Mouse (Mus musculus): Measurements from ENCODE around the gene Dek. TPM values are rescaled to one million over a fixed set of nuclear protein-coding genes. Genes with fewer than 3 reads are reported as not detected.
A peak's percentile ranks its signal among the peaks of the same experiment; 100 is the strongest.

Dek gene
- polyA plus RNA-seq, 1 experiment from 2014 or later = 286 TPM

GRCm38 (mm10) chr13:47106580-47106888, 533 bp upstream of the Dek start:
- peaks cover 25% of the 10 kb centered on the region for H3K4me1 ChIP-seq
- H3K9ac ChIP-seq = peak overlapping the region; percentile 96
- peaks cover 7% of the 10 kb centered on the region; the same call in 1 of the 2 replicates for H3K36me3 ChIP-seq
- H3K27ac ChIP-seq = peak overlapping the region; percentile 100
- ATAC-seq (replicated peaks; ENCODE audit: low FRiP score) = peak; percentile 10
- H3K4me3 ChIP-seq (replicated peaks) = peak overlapping the region; percentile 97
- peak overlapping the region; percentile 71 for H3K4me2 ChIP-seq
- WGBS = 1% methylated on average over 20 of the region's 20 CpGs
- H3K27me3 ChIP-seq = no peaks in the 10 kb centered on the region
- H3K9me3 ChIP-seq (replicated peaks) = no peaks in the 10 kb centered on the region

- Histone ChIP-seq H3K36me3 (peaks cover 20% of the 10 kb centered on the region), H3K9me3 (replicated peaks) (no peaks in the 10 kb centered on the region), H3K4me2 (peak overlapping the region; percentile 71), H3K27me3 (no peaks in the 10 kb centered on the region), H3K4me1 (peaks cover 25% of the 10 kb centered on the region), H3K27ac (peak overlapping the region; percentile 100), H3K9ac (peak overlapping the region; percentile 96), H3K4me3 (replicated peaks) (peak overlapping the region; percentile 97)
- WGBS = under 1% methylated on average over 25 of the region's 25 CpGs
- ATAC-seq (replicated peaks; ENCODE audit: low FRiP score) = no peak
Measured at GRCm38 (mm10) chr13:47104856-47105541, 1.0 kb downstream of the Dek start.

DNA sequence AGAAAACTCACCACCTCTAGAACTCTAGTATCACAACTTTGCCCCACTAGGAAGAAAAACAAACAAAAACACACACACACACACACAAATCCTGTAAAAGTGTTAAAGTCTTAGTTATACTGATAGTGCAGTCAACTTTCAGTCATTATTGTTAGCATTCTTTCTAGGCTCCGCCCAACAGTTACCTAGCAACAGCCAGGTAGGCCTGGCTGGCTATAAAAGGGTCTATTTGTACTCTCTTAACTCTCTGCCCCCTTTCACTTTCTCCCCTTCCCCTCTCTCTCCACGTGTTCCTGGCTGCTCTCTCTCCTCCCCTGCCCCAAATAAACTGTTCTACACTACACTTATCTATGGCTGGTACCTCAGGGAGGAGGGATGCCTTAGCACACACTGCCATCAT, 1.9 kb downstream of the Dek start:
- no peak for ATAC-seq (replicated peaks; ENCODE audit: low FRiP score)
- peaks cover 26% of the 10 kb centered on the region for H3K36me3 ChIP-seq
- H3K9ac ChIP-seq = peak overlapping the region; percentile 41

GRCm38 (mm10) chr13:47100587-47100986, 5.4 kb downstream of the Dek start:
- no peak overlapping the region for H3K4me3 ChIP-seq (replicated peaks)
- H3K27ac ChIP-seq = no peak overlapping the region
- 93% methylated on average over 2 of the region's 2 CpGs for WGBS
- no peak overlapping the region for H3K9ac ChIP-seq
- H3K9me3 ChIP-seq (replicated peaks) = no peaks in the 10 kb centered on the region
- peaks cover 19% of the 10 kb centered on the region for H3K4me1 ChIP-seq
- no peak overlapping the region for H3K4me2 ChIP-seq
- H3K36me3 ChIP-seq = peaks cover 56% of the 10 kb centered on the region
- ATAC-seq (replicated peaks; ENCODE audit: low FRiP score) = no peak
- no peaks in the 10 kb centered on the region for H3K27me3 ChIP-seq

More for the DNA sequence above, 1.9 kb downstream of the Dek start:
- peak overlapping the region; percentile 71 for H3K4me2 ChIP-seq
- peaks cover 25% of the 10 kb centered on the region for H3K4me1 ChIP-seq
- 18% methylated on average over 2 of the region's 2 CpGs for WGBS
- H3K27ac ChIP-seq = no peak overlapping the region
- no peaks in the 10 kb centered on the region for H3K9me3 ChIP-seq (replicated peaks)
- peak overlapping the region; percentile 97 for H3K4me3 ChIP-seq (replicated peaks)
- H3K27me3 ChIP-seq = no peaks in the 10 kb centered on the region

DNA sequence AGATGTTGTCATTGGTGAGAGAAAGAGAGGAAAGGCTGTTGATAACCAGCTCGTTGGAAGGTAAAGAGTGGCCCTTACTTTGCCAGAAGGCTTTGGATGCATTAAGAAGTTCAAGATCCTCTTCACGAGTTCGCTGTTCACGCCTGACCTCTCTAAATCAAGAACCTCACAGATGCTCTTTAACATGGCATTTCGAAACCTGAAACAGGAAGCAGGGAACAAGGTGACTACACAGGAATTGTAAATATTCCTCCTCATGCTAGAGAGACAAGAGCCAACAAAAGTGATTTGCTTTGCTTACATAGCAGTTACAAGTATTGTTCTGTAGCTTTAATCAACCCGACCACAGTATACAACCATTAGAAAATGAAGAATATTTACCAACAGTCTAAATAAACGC, 6.7 kb downstream of the Dek start:
- 43% methylated on average over 7 of the region's 7 CpGs for WGBS
- H3K36me3 ChIP-seq = peaks cover 68% of the 10 kb centered on the region

GRCm38 (mm10) chr13:47096591-47096990, 9.4 kb downstream of the Dek start:
- 82% methylated on average over 2 of the region's 2 CpGs for WGBS
- H3K4me3 ChIP-seq (replicated peaks) = no peak overlapping the region
- no peak overlapping the region for H3K9ac ChIP-seq
- no peaks in the 10 kb centered on the region for H3K27me3 ChIP-seq
- no peak overlapping the region for H3K4me2 ChIP-seq
- no peak for ATAC-seq (replicated peaks; ENCODE audit: low FRiP score)
- H3K36me3 ChIP-seq = peaks cover 81% of the 10 kb centered on the region
- H3K27ac ChIP-seq = no peak overlapping the region
- no peaks in the 10 kb centered on the region for H3K9me3 ChIP-seq (replicated peaks)
- H3K4me1 ChIP-seq = no peaks in the 10 kb centered on the region

More for the DNA sequence above, 6.7 kb downstream of the Dek start:
- no peak overlapping the region for H3K27ac ChIP-seq
- no peaks in the 10 kb centered on the region for H3K27me3 ChIP-seq
- no peak overlapping the region for H3K4me2 ChIP-seq
- ATAC-seq (replicated peaks; ENCODE audit: low FRiP score) = no peak
- H3K9ac ChIP-seq = no peak overlapping the region
- H3K9me3 ChIP-seq (replicated peaks) = no peaks in the 10 kb centered on the region
- H3K4me3 ChIP-seq (replicated peaks) = no peak overlapping the region
- H3K4me1 ChIP-seq = peaks cover 15% of the 10 kb centered on the region

DNA sequence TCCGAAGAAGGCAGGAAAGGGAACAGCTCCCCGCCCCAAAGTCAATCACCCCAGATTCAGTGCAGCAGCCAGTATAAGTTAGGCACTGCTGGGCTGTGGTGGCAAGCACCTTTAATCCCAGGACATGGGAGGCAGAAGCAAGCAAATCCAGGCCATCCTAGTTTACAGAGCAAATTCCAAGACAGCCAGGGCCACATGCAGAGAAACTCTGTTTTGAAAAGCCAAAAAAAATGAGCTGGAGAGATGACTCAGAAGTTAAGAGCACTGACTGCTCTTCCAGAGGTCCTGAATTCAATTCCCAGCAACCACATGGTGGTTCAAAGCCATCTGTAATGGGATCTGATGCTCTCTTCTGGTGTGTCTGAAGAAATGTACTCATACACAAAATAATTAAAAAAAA, 12.2 kb downstream of the Dek start:
- peaks cover 84% of the 10 kb centered on the region for H3K36me3 ChIP-seq
- H3K9me3 ChIP-seq (replicated peaks) = no peaks in the 10 kb centered on the region
- H3K4me2 ChIP-seq = no peak overlapping the region
- H3K4me1 ChIP-seq = no peaks in the 10 kb centered on the region
- H3K27ac ChIP-seq = no peak overlapping the region
- WGBS = 95% methylated on average over 2 of the region's 2 CpGs
- no peak overlapping the region for H3K4me3 ChIP-seq (replicated peaks)
- no peaks in the 10 kb centered on the region for H3K27me3 ChIP-seq
- H3K9ac ChIP-seq = no peak overlapping the region
- ATAC-seq (replicated peaks; ENCODE audit: low FRiP score) = no peak

- no peak overlapping the region for H3K4me3 ChIP-seq (replicated peaks)
- no peak overlapping the region for H3K9ac ChIP-seq
- no peak for ATAC-seq (replicated peaks; ENCODE audit: low FRiP score)
- no peaks in the 10 kb centered on the region for H3K9me3 ChIP-seq (replicated peaks)
- peaks cover 80% of the 10 kb centered on the region for H3K36me3 ChIP-seq
- 88% methylated on average over 2 of the region's 2 CpGs for WGBS
- H3K27me3 ChIP-seq = no peaks in the 10 kb centered on the region
- no peak overlapping the region for H3K27ac ChIP-seq
- H3K4me2 ChIP-seq = no peak overlapping the region
- H3K4me1 ChIP-seq = no peaks in the 10 kb centered on the region
Measured at GRCm38 (mm10) chr13:47089271-47089670, 16.7 kb downstream of the Dek start.

GRCm38 (mm10) chr13:47088433-47088832, 17.6 kb downstream of the Dek start:
- Histone ChIP-seq H3K4me2 (no peak overlapping the region), H3K36me3 (peaks cover 77% of the 10 kb centered on the region), H3K4me3 (replicated peaks) (no peak overlapping the region), H3K9ac (no peak overlapping the region), H3K4me1 (no peaks in the 10 kb centered on the region), H3K27me3 (no peaks in the 10 kb centered on the region), H3K27ac (no peak overlapping the region), H3K9me3 (replicated peaks) (no peaks in the 10 kb centered on the region)
- 98% methylated on average over 1 of the region's 1 CpGs for WGBS
- ATAC-seq (replicated peaks; ENCODE audit: low FRiP score) = no peak

DNA sequence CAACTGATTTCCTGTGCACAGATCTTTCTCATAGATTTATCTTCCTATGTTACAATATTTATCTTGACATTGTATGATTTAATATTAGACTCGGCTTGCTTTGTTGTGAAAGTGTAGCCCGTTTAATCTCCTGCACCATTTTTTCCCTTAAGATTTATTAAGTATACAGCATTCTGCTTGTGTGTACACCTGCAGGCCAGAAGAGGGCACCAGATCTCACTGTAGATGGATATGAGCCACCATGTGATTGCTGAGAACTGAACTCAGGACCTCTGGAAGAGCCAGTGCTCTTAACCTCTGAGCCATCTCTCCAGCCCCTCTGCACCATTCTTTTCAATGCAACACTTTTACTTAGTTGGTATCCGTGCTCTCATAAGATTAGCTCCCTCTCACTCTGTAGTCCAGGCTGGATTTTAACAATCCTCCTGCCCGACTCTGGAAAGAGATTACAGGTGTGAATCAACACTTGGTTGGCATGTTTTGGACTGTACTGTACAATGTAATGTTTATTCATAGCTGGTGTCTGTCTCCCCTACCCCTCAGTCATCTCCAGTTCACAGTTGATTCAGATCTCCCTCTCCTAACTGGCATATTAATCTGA, 25.0 kb downstream of the Dek start:
- 87% methylated on average over 4 of the region's 4 CpGs for WGBS
- ATAC-seq (replicated peaks; ENCODE audit: low FRiP score) = no peak
- H3K4me2 ChIP-seq = no peak overlapping the region
- peaks cover 75% of the 10 kb centered on the region for H3K36me3 ChIP-seq
- H3K27ac ChIP-seq = no peak overlapping the region
- no peaks in the 10 kb centered on the region for H3K27me3 ChIP-seq
- H3K4me1 ChIP-seq = no peaks in the 10 kb centered on the region
- no peak overlapping the region for H3K9ac ChIP-seq
- H3K9me3 ChIP-seq (replicated peaks) = no peaks in the 10 kb centered on the region
- H3K4me3 ChIP-seq (replicated peaks) = no peak overlapping the region

- no peak overlapping the region for H3K9ac ChIP-seq
- no peaks in the 10 kb centered on the region for H3K9me3 ChIP-seq (replicated peaks)
- no peak overlapping the region for H3K4me3 ChIP-seq (replicated peaks)
- no peaks in the 10 kb centered on the region for H3K27me3 ChIP-seq
- H3K27ac ChIP-seq = no peak overlapping the region
- 78% methylated on average over 5 of the region's 5 CpGs for WGBS
- H3K4me1 ChIP-seq = no peaks in the 10 kb centered on the region
- H3K4me2 ChIP-seq = no peak overlapping the region
- ATAC-seq (replicated peaks; ENCODE audit: low FRiP score) = no peak
- peaks cover 81% of the 10 kb centered on the region for H3K36me3 ChIP-seq
Measured at GRCm38 (mm10) chr13:47078799-47079198, 27.2 kb downstream of the Dek start.

DNA sequence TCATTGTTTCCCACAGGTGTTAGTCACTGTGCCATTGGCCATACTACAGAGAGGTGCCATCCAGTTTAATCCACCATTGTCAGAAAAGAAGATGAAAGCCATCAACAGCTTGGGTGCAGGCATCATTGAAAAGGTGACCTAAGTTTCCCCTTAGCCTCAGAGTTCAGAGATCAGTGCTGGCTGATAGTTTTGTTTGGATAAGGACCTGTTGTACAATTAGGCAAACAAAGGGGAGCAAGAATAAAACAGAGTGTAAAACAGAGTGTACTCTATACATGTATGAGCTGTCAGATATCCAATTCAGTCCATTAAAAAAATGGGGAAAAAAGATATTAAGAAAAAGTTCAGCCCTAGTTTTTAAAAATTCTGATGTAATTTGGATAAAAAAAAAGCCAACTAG, 28.6 kb downstream of the Dek start:
- no peaks in the 10 kb centered on the region for H3K9me3 ChIP-seq (replicated peaks)
- no peak overlapping the region for H3K27ac ChIP-seq
- 0 out of 2 replicates have a peak, but pooled peaks cover 4% of the 10 kb centered on the region for H3K4me1 ChIP-seq
- peaks cover 78% of the 10 kb centered on the region for H3K36me3 ChIP-seq
- H3K27me3 ChIP-seq = no peaks in the 10 kb centered on the region
- no peak for ATAC-seq (replicated peaks; ENCODE audit: low FRiP score)
- no peak overlapping the region for H3K4me3 ChIP-seq (replicated peaks)
- H3K4me2 ChIP-seq = no peak overlapping the region
- no peak overlapping the region for H3K9ac ChIP-seq

- Histone ChIP-seq H3K4me1 (0 out of 2 replicates have a peak, but pooled peaks cover 4% of the 10 kb centered on the region), H3K9ac (no peak overlapping the region), H3K4me3 (replicated peaks) (no peak overlapping the region), H3K4me2 (no peak overlapping the region), H3K27me3 (no peaks in the 10 kb centered on the region), H3K9me3 (replicated peaks) (no peaks in the 10 kb centered on the region), H3K36me3 (peaks cover 69% of the 10 kb centered on the region), H3K27ac (no peak overlapping the region)
- 83% methylated on average over 5 of the region's 5 CpGs for WGBS
- no peak for ATAC-seq (replicated peaks; ENCODE audit: low FRiP score)
Measured at GRCm38 (mm10) chr13:47076156-47076555, 29.8 kb downstream of the Dek start.
